Mouse (Mus musculus): ENCODE data around the gene Cd302. TPM values are rescaled to one million over a fixed set of nuclear protein-coding genes. Genes with fewer than 3 reads are reported as not detected.

Cd302 gene
- total and polyA plus RNA-seq, 3 experiments: not detected

DNA sequence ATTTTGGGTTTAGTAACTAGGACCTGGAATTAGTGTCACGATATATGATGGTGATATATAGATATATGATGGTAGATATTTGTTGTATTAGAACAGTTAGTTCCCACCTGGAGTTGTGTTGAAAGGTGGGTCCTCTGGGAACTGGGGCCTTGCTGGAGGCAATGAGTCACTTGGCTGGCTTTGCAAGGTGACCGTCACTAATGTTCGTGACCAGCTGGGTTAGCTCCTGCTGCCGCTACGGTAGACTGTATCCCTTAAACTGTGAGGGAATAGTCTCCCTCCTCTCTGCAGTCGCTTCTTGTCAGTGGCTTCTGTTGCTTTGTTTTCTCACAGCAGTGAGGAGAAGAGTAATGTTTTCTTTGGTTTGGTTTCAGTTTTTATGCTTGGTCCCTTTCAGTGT, 63.1 kb downstream of the Cd302 start:
- peaks cover 2 to 46% of the 10 kb centered on the region in 2 experiments; a peak in 2 of 4 replicates for H3K4me1 ChIP-seq (ENCODE audit: control insufficient read depth in 1 of 2, insufficient read depth in 2 of 2)
- in situ Hi-C loops (cut with MboI; ENCODE audit: low pct_ligation_motif_present, low pct_unique_long_range_greater_than_20kb, low sequenced_read_pairs) (no loop called here), dilution Hi-C loops (cut with MboI; ENCODE audit: extremely low pct_ligation_motif_present, extremely low pct_unique_long_range_greater_than_20kb, low sequenced_read_pairs) (no loop called here)
- no peak for DNase-seq (ENCODE audit: extremely low read depth)
- H3K27me3 ChIP-seq (replicated peaks): no peaks in the 10 kb centered on the region
- no peak overlapping the region for H3K9ac ChIP-seq (ENCODE audit: insufficient read depth, low read depth)
- H3K79me2 ChIP-seq (replicated peaks; ENCODE audit: control insufficient read depth, extremely low read depth, insufficient read depth, poor library complexity, severe bottlenecking): peaks cover 85% of the 10 kb centered on the region
- H3K4me3 ChIP-seq (replicated peaks in 1 of 3; ENCODE audit: low read depth in 2 of 3, low read length in 2 of 3, poor library complexity in 1 of 3): no peak overlapping the region
- no peak overlapping the region for H3K27ac ChIP-seq (ENCODE audit: insufficient read depth, low read depth)
- TF ChIP-seq ZC3H11A (IDR thresholded peaks at IDR 0.05; ENCODE audit: low read depth, low read length) (no peak), BHLHE40 (IDR thresholded peaks at IDR 0.05; ENCODE audit: low read depth, low read length) (no peak), IRF4 (IDR thresholded peaks at IDR 0.05; ENCODE audit: low read depth, low read length) (no peak), KAT2A (IDR thresholded peaks at IDR 0.05; ENCODE audit: insufficient replicate concordance, low read length) (no peak), CHD1 (IDR thresholded peaks at IDR 0.05; ENCODE audit: low read depth, low read length) (no peak), ZKSCAN1 (IDR thresholded peaks at IDR 0.05; ENCODE audit: borderline replicate concordance, low read depth, low read length) (no peak), RCOR1 (conservative IDR thresholded peaks at IDR 0.05; ENCODE audit: low read depth, low read length) (no peak), TCF12 (IDR thresholded peaks at IDR 0.05; ENCODE audit: low read depth, low read length) (no peak), RAD21 (IDR thresholded peaks at IDR 0.05; ENCODE audit: low read depth, low read length) (no peak), EP300 (IDR thresholded peaks at IDR 0.05; ENCODE audit: low read length) (no peak), POLR2AphosphoS2 (IDR thresholded peaks at IDR 0.05; ENCODE audit: low read depth, low read length) (no peak), TBP (conservative IDR thresholded peaks at IDR 0.05; ENCODE audit: low read depth, low read length) (no peak), MYC (IDR thresholded peaks at IDR 0.05; ENCODE audit: low read depth, low read length) (no peak), GABPA (IDR thresholded peaks at IDR 0.05; ENCODE audit: insufficient replicate concordance, low read depth, low read length) (no peak), JUND (conservative IDR thresholded peaks at IDR 0.05; ENCODE audit: low read depth, low read length) (no peak), MAX (IDR thresholded peaks at IDR 0.05; ENCODE audit: low read length) (no peak)
- peaks cover 6 to 43% of the 10 kb centered on the region in 2 experiments for H3K36me3 ChIP-seq (replicated peaks in 1 of 2; ENCODE audit: control insufficient read depth in 1 of 2, insufficient read depth in 1 of 2, low read length in 1 of 2)
- no peak overlapping the region for H3K4me2 ChIP-seq (ENCODE audit: insufficient read depth, low read depth, poor library complexity, severe bottlenecking)
- no peaks in the 10 kb centered on the region for H3K9me3 ChIP-seq (replicated peaks; ENCODE audit: low read length)

DNA sequence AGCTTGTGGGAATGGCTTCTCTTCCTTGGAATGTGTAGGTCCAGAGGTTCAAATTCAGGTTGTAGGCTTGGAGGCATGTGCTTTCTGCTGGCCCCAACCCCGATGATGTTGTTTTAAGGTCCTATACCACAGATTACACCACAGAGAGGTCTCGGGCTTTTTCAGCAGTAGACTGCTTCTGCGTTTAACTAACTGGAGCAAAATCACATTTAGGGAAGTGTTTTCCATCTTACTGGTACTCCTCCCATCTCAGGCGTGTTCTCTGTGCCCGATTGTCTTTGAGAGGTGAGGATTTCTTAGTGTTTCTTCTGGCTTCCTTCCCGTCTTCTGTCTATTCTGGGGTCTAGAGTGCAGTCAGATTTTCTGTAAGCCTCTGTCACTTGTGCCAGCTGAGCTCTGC, 66.7 kb downstream of the Cd302 start:
- DNase-seq (ENCODE audit: extremely low read depth): no peak
- peaks cover 12 to 52% of the 10 kb centered on the region in 2 experiments for H3K36me3 ChIP-seq (replicated peaks in 1 of 2; ENCODE audit: control insufficient read depth in 1 of 2, insufficient read depth in 1 of 2, low read length in 1 of 2)
- H3K79me2 ChIP-seq (replicated peaks; ENCODE audit: control insufficient read depth, extremely low read depth, insufficient read depth, poor library complexity, severe bottlenecking): peaks cover 87% of the 10 kb centered on the region
- no peaks in the 10 kb centered on the region for H3K27me3 ChIP-seq (replicated peaks)
- H3K4me3 ChIP-seq (replicated peaks in 1 of 3; ENCODE audit: low read depth in 2 of 3, low read length in 2 of 3, poor library complexity in 1 of 3): no peak overlapping the region
- no peak overlapping the region for H3K4me2 ChIP-seq (ENCODE audit: insufficient read depth, low read depth, poor library complexity, severe bottlenecking)
- in situ Hi-C loops (cut with MboI; ENCODE audit: low pct_ligation_motif_present, low pct_unique_long_range_greater_than_20kb, low sequenced_read_pairs) (no loop called here), dilution Hi-C loops (cut with MboI; ENCODE audit: extremely low pct_ligation_motif_present, extremely low pct_unique_long_range_greater_than_20kb, low sequenced_read_pairs) (no loop called here)
- H3K9ac ChIP-seq (ENCODE audit: insufficient read depth, low read depth): no peak overlapping the region
- no peak overlapping the region for H3K27ac ChIP-seq (ENCODE audit: insufficient read depth, low read depth)
- H3K4me1 ChIP-seq (ENCODE audit: control insufficient read depth in 1 of 2, insufficient read depth in 2 of 2): peaks cover 8 to 74% of the 10 kb centered on the region in 2 experiments
- H3K9me3 ChIP-seq (replicated peaks; ENCODE audit: low read length): no peaks in the 10 kb centered on the region
- TF ChIP-seq EP300 (IDR thresholded peaks at IDR 0.05; ENCODE audit: low read length) (no peak), HCFC1 (IDR thresholded peaks at IDR 0.05; ENCODE audit: low read depth, low read length) (no peak), PAX5 (IDR thresholded peaks at IDR 0.05; ENCODE audit: low read length) (no peak), E2F4 (IDR thresholded peaks at IDR 0.05; ENCODE audit: insufficient replicate concordance, low read depth, low read length) (no peak), USF1 (IDR thresholded peaks at IDR 0.05; ENCODE audit: low read depth, low read length) (no peak), ZMIZ1 (IDR thresholded peaks at IDR 0.05; ENCODE audit: low read depth, low read length) (no peak), MYC (IDR thresholded peaks at IDR 0.05; ENCODE audit: low read depth, low read length) (no peak), UBTF (IDR thresholded peaks at IDR 0.05; ENCODE audit: low read depth, low read length) (no peak), JUN (IDR thresholded peaks at IDR 0.05; ENCODE audit: insufficient read depth, low read depth, low read length) (no peak)

Measured in CH12.LX (cell line).